Mouse (Mus musculus) bone marrow, adult 2 months (tissue): ENCODE measurements around the gene Igfbp2.

ENCODE experiments used
- CTCF ChIP-seq: fragments of 200-500 bp; IDR thresholded peaks from 2 replicates; pipeline ENCODE4 v1.5.1; 2011; ENCODE audit warnings: low read length, control low read depth; ENCODE audit not compliant: control insufficient read depth, insufficient read depth
- POLR2A ChIP-seq: fragments of 200-500 bp; IDR thresholded peaks from 2 replicates; pipeline ENCODE4 v1.6.1; 2011; ENCODE audit warnings: low read depth, mild to moderate bottlenecking, control low read depth, low read length, borderline replicate concordance; ENCODE audit not compliant: control insufficient read depth

DNA sequence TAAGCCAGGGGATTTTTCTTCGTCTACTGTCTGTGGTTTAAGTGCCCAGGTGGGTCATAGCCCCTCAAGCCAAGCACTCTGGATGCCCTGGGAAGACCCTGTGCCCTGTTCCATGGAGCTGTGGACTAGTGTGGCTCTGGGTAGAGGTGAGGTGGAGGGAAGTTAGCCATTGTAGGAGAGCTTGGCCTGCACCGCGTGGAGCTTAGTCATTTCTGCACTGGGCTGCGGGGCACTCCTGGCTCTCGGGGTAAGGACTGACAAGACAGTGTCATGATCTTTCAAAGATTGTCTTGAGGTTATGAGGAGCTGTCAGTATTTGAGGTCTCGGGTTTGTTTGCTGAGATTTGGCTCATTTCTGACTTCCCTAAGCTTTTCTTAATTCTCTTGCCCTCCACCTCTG lies 20.4 kb downstream of the Igfbp2 start:
- no peak for TF ChIP-seq CTCF
- no peak for TF ChIP-seq POLR2A
